Mouse (Mus musculus) heart, adult 2 months (tissue): ENCODE data around the gene Plekhj1.
"Not testable (repeated sequence)": the region's sequence is repeated elsewhere in the genome, so short reads cannot be mapped to it uniquely, and the experiment has no call there.

Source experiments
- CTCF ChIP-seq: fragments of 200-600 bp; IDR thresholded peaks from 2 replicates; pipeline ENCODE4 v1.8.1; 2022; ENCODE audit warnings: antibody characterized with exemption, mild to moderate bottlenecking, moderate library complexity
- EP300 ChIP-seq: fragments of 200-500 bp; IDR thresholded peaks from 2 replicates; pipeline ENCODE4 v1.6.1; 2011; ENCODE audit warnings: low read depth, low read length, control low read depth; ENCODE audit not compliant: insufficient read depth

- TF ChIP-seq CTCF, EP300: not testable (repeated sequence)
These were observed 17.9 kb upstream of the Plekhj1 start for GRCm38 (mm10) chr10:80816303-80816702.
